Mouse (Mus musculus): ENCODE measurements around the gene Ptges3l.
"Not testable (repeated sequence)": the region's sequence is repeated elsewhere in the genome, so short reads cannot be mapped to it uniquely, and the experiment has no call there.

Gene Ptges3l

GRCm38 (mm10) chr11:101455627-101456026 lies 30.5 kb upstream of the Ptges3l start:
- DNase-seq: no peak

DNA sequence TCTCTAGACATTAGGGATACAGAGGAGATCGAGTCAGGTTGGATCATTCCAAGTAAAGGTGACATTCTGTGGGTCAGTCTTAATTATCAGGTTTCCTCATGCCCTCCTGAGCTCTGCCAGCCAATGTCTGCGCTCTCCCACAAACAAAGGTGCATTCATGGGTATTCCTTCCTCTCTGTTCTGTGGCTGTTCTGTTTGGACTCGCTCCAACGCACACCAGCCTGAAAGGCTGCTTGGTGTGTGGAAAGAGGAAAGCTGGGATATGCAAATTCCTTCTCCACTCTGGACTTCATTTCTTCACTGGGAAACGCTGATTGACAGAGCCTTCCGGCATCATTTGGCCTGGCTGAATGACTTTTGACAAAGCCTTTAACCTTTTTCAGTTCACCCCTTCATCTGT lies 29.6 kb upstream of the Ptges3l start:
- no peak for DNase-seq

DNA sequence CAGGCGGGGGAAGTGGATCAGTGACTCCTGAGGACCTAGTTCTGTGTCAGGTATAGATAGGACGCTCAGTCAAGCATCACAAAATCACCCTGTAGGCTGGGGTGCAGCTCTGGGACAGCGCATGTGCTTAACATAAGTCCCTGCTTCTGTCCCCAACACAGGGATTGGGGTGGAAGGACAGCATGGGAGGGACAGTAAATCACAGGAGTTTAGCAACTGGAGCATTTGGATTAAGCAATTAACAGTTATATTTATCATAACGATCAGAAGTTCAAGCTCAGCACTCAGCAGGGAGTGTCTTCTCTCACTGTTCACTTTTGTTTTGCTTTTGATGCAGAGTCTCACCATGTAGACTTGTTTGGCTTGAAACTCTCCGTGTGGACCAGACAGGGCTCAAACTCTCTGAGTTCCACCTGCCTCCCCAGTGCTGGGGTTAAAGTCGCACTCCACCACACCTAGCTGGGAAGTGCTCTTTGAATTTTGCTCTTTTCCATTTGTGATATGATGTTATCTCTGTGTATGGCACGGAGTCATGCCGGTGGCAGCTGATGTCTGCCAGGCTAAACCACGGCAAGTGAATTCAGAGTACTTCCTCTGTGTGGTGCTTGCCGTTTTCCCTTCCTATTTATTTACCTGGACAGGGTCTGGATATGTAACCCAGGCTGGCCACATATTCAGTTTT lies 27.1 kb upstream of the Ptges3l start:
- DNase-seq: no peak

GRCm38 (mm10) chr11:101451536-101451935 lies 26.4 kb upstream of the Ptges3l start:
- no peak for DNase-seq

- DNase-seq: no peak
Observed at GRCm38 (mm10) chr11:101450394-101450793, 25.3 kb upstream of the Ptges3l start.

GRCm38 (mm10) chr11:101449596-101449995 lies 24.5 kb upstream of the Ptges3l start:
- not testable (repeated sequence) for DNase-seq

GRCm38 (mm10) chr11:101448899-101449298 lies 23.8 kb upstream of the Ptges3l start:
- no peak for DNase-seq

- no peak for DNase-seq
Observed at GRCm38 (mm10) chr11:101448274-101448746, 23.2 kb upstream of the Ptges3l start, which contains the start of gene Ifi35. Gene Ifi35 (plus strand): TSS chr11:101448407.

GRCm38 (mm10) chr11:101447786-101448185 lies 22.7 kb upstream of the Ptges3l start:
- DNase-seq: no peak

GRCm38 (mm10) chr11:101446860-101447259 lies 21.7 kb upstream of the Ptges3l start:
- DNase-seq: not testable (repeated sequence)

DNA sequence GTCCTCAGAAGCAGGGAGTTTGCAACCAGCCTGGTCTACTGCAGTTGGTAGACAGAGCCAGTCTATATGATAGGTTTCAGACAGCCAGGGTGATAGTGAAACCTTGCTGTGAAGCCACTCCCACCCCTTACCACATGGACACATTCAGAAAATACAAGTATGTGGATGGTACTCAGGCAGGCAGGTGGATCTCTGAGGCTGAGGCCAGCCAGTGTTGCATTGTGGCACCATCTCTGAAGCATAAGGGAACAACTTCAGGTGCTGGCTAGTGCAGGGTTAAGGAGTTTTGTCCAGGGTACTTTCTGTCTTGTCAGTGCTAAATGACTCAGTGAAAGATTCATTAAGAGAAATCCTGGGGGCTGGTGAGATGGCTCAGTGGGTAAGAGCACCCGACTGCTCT lies 21.2 kb upstream of the Ptges3l start:
- DNase-seq: no peak

- DNase-seq: no peak
Observed at GRCm38 (mm10) chr11:101442760-101443159, 17.6 kb upstream of the Ptges3l start.

- peak; percentile 99 for DNase-seq
Observed at GRCm38 (mm10) chr11:101442127-101442693, 17.1 kb upstream of the Ptges3l start, which contains the start of gene Rpl27. Gene Rpl27 (plus strand): TSS chr11:101442298.

GRCm38 (mm10) chr11:101441450-101442126 lies 16.5 kb upstream of the Ptges3l start:
- DNase-seq: not testable (repeated sequence)

DNA sequence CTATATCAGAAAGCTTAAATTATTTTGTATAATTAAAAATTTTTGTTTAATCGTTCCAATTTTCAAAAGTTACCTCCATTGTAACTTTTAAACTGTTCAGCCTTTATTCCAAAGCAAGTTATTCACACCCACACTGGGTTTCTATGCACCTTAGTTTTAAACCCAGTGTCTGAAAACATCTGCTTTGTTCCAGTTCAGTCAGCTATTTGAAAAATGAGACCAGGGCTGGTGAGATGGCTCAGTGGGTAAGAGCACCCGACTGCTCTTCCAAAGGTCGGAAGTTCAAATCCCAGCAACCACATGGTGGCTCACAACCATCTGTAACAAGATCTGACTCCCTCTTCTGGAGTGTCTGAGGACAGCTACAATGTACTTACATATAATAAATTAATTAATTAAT lies 12.9 kb upstream of the Ptges3l start:
- DNase-seq: not testable (repeated sequence)

DNA sequence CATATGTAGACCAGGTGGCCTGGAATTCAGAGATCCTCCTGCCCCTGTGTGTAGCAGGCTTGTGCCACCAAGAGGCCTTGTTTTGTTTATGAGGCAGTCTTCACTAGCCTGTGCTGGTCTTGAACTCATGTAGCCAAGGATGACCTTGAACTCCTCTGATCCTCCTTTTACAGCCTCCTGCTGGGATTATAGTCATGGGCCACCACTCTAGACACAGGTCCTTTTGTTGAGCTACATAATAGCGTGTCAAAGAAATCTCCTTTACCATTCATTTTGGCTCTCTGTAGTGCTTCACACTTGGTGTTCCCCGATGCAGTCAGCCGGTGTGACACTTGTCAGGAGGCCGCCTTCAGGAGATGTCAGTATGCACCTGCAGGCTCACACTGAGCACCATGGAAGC lies 11.8 kb upstream of the Ptges3l start:
- DNase-seq: no peak

- no peak for DNase-seq
Observed at GRCm38 (mm10) chr11:101435831-101436230, 10.7 kb upstream of the Ptges3l start.

DNA sequence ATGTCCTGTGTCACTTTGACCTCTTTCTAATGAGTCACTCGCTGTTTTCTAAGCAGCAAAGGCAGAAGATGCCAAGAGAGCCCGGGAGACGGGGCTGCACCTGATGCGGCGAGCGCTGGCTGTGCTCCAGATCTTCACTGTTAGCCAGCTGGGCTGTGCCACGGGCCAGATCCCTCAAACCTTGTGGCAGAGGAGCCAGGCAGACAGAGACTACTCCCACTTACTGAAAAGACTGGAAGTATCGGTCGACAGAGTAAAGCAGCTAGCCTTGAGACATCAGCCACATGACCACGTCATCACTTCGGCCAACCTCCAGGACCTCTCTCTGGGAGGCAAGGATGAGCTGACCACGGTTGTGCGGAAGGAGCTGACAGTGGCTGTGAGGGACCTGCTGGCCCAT lies 8.3 kb upstream of the Ptges3l start:
- peak; percentile 60 for DNase-seq

DNA sequence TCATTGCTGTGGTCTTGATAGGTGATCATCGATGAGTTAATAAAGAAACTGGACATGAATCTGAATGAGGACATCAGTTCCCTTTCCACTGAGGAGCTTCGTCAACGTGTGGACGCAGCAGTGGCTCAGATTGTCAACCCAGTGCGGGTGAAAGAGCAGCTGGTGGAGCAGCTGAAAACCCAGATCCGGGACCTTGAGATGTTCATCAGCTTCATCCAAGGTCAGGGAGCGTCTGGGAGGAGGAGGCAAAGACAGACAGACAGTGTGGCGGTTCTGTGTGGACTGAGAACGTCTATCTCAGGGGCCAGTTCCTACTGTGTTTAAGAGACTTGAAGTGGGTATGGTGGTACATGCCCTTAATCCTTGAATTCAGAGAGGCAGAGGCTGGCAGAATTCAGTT lies 6.2 kb upstream of the Ptges3l start:
- DNase-seq: no peak

GRCm38 (mm10) chr11:101426165-101426564 lies 1.0 kb upstream of the Ptges3l start:
- no peak for DNase-seq

- DNase-seq: peak; percentile 42
Observed at GRCm38 (mm10) chr11:101424105-101424851, 855 bp downstream of the Ptges3l start, which contains the start of gene Gm27029. Gene Gm27029 (minus strand): TSS chr11:101424796.

DNA sequence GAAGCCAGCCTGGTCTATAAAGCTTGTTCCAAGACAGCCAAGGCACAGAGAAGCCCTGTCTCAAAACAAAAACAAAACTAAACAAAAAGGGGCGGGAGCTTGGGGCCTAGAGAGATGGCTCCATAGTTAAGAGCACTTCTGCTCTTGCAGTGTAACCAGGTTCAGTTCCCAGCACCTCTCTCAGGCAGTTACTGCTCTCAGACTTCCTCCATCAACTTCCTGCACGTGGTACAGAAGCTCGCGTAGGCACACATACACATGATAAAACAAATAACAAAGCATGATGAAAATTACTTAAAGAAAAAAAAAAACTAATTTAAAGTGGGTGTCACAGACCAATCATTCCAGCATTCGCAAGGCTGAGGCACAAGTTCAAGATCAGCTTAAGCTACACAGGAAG lies 5.0 kb downstream of the Ptges3l start:
- no peak for DNase-seq

- DNase-seq: no peak
Observed at GRCm38 (mm10) chr11:101419610-101420009, 5.5 kb downstream of the Ptges3l start.

Data from cerebellum, adult 11-12 months (tissue).